Mouse (Mus musculus) lung, adult 2 months (tissue): Measurements from ENCODE around the gene Grn.

Experiments
- CTCF ChIP-seq: fragments of 200-500 bp; IDR thresholded peaks from 2 replicates; pipeline ENCODE4 v1.5.1; 2011; ENCODE audit warnings: mild to moderate bottlenecking, low read length, control low read depth; ENCODE audit not compliant: insufficient read depth
- POLR2A ChIP-seq: fragments of 200-500 bp; IDR thresholded peaks from 2 replicates; pipeline ENCODE4 v1.6.1; 2011; ENCODE audit warnings: low read depth, mild to moderate bottlenecking, control low read depth, low read length, borderline replicate concordance; ENCODE audit errors: extremely low read depth

- TF ChIP-seq POLR2A = no peak
- no peak for TF ChIP-seq CTCF
These were observed 4.4 kb upstream of the Grn start for GRCm38 (mm10) chr11:102425555-102426316.
